Mouse (Mus musculus): ENCODE data around the gene Dbf4. TPM values are rescaled to one million over a fixed set of nuclear protein-coding genes. Genes with fewer than 3 reads are reported as not detected.

The Dbf4 gene
- 39.4 TPM for polyA plus RNA-seq (2021)

- ATAC-seq (peak; percentile 93), DNase-seq (ENCODE audit: low read depth, low spot score) (no peak)
- CTCF ChIA-PET = interaction anchor here (1.1 to 1.3 kb wide), 2 partner anchors 12 to 16 kb away, joined by 3 read pairs; no protein-coding TSS in a partner anchor
- POLR2A ChIA-PET = interaction anchor here (1.2 kb wide), 1 partner anchor 10 kb away, joined by 4 read pairs; no protein-coding TSS in a partner anchor
- H3K27me3 ChIP-seq = no peaks in the 10 kb centered on the region
- TF ChIP-seq CTCF (IDR thresholded peaks at IDR 0.05) = no peak
- in situ Hi-C loops (cut with MboI; ENCODE audit: low pct_unique_long_range_greater_than_20kb) = no loop called here
Measured at GRCm38 (mm10) chr5:8422157-8422931, at the start of gene Dbf4, which contains the start of gene Slc25a40. Gene Dbf4, minus strand, starts transcription at chr5:8422716. Gene Slc25a40, plus strand, starts transcription at chr5:8422850.

DNA sequence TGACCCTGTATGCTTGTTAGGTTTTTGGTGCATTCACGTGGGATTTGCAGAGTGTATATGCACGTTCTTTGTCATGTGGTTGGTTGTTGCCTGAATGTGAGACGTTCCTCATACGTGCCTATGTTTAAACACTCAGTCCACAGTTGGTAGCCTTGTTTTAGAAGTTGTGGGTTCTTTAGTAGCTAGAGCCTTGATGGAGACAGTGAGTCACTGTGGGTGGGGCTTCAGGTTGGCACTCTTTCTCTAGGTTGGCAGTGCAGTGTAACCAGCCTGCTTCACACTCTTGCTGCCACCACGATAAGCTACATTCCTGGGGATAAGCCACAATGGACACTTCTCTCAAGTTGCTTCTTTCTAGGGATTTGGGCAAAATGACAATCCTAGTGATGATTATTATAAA, 34.0 kb upstream of the Dbf4 start:
- TF ChIP-seq CTCF (IDR thresholded peaks at IDR 0.05) = no peak
- CTCF ChIA-PET = no interaction called here
- POLR2A ChIA-PET = no interaction called here
- ATAC-seq (peak; percentile 65), DNase-seq (ENCODE audit: low read depth, low spot score) (no peak)
- in situ Hi-C loops (cut with MboI; ENCODE audit: low pct_unique_long_range_greater_than_20kb) = no loop called here
- no peaks in the 10 kb centered on the region for H3K27me3 ChIP-seq

GRCm38 (mm10) chr5:8455565-8455964, 33.0 kb upstream of the Dbf4 start:
- DNase-seq (ENCODE audit: low read depth, low spot score) (no peak), ATAC-seq (no peak)
- no peaks in the 10 kb centered on the region for H3K27me3 ChIP-seq
- in situ Hi-C loops (cut with MboI; ENCODE audit: low pct_unique_long_range_greater_than_20kb) = no loop called here
- TF ChIP-seq CTCF (IDR thresholded peaks at IDR 0.05) = no peak
- ChIA-PET CTCF (interaction anchor here (1.4 kb wide), 1 partner anchor 10 kb away, joined by 3 read pairs; no protein-coding TSS in a partner anchor), POLR2A (interaction anchor here (1.3 kb wide), 1 partner anchor 11 kb away, joined by 4 read pairs; no protein-coding TSS in a partner anchor)

DNA sequence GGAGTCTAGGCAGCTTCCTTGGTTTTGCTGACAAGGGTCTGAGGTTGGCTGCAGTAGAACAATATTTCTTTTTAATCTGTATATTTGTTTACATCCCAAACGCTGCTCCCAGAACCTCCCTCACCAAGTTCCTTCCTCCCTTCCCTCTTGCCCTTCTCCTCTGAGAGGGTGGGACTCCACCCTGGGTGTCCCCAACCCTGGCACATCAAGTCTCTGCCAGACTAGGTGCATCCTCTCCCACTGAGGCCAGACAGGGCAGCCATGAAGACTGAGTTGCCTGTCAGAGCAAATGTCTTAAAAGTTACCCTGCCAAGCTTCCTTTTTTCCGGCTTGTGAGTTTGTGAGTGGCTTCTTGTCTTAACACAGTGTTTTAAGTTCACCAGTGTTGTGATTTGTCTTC, 16.6 kb upstream of the Dbf4 start:
- ATAC-seq (no peak), DNase-seq (ENCODE audit: low read depth, low spot score) (no peak)
- no peak for TF ChIP-seq CTCF (IDR thresholded peaks at IDR 0.05)
- CTCF ChIA-PET = no interaction called here
- H3K27me3 ChIP-seq = no peaks in the 10 kb centered on the region
- in situ Hi-C loops (cut with MboI; ENCODE audit: low pct_unique_long_range_greater_than_20kb) = no loop called here
- POLR2A ChIA-PET = interaction anchor here (0.6 kb wide), 1 partner anchor 167 kb away, joined by 4 read pairs; no protein-coding TSS in a partner anchor

- POLR2A ChIA-PET = interaction anchor here (0.8 kb wide), 1 partner anchor 36 kb away, joined by 4 read pairs; no protein-coding TSS in a partner anchor
- H3K27me3 ChIP-seq = no peaks in the 10 kb centered on the region
- ATAC-seq (no peak), DNase-seq (ENCODE audit: low read depth, low spot score) (no peak)
- in situ Hi-C loops (cut with MboI; ENCODE audit: low pct_unique_long_range_greater_than_20kb) = no loop called here
- TF ChIP-seq CTCF (IDR thresholded peaks at IDR 0.05) = no peak
- CTCF ChIA-PET = interaction anchor here (1.2 to 3.2 kb wide), 4 partner anchors 8 to 14 kb away, joined by 3 to 10 read pairs (median 4); no protein-coding TSS in a partner anchor
Measured at GRCm38 (mm10) chr5:8437481-8438156, 15.1 kb upstream of the Dbf4 start.

DNA sequence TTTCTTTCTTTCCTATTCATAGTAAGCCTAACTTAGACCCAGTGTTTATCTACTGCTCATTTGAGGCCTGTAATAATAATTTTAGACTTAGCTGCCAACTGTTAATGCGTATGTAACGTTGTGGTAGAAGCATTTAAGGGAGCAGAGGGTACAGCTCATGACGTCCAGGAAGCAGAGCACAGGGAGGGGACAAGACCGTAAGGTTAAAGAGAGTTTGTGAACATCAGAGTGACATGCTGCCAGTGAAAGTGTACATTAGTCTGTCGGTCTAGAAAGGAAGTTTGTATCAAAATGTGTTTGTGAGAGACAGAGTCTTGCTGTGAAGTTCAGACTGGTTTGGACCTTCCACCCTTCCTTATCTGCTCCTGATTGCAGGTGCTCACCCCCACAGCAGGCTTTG, 3.4 kb upstream of the Dbf4 start:
- ChIA-PET CTCF (interaction anchor here (0.8 kb wide), 1 partner anchor 12 kb away, joined by 3 read pairs; no protein-coding TSS in a partner anchor), POLR2A (no interaction called here)
- TF ChIP-seq CTCF (IDR thresholded peaks at IDR 0.05) = no peak
- H3K27me3 ChIP-seq = no peaks in the 10 kb centered on the region
- in situ Hi-C loops (cut with MboI; ENCODE audit: low pct_unique_long_range_greater_than_20kb) = no loop called here
- DNase-seq (ENCODE audit: low read depth, low spot score) (no peak), ATAC-seq (no peak)

- ChIA-PET POLR2A (no interaction called here), CTCF (interaction anchor here (0.9 to 1.4 kb wide), 3 partner anchors 9 to 23 kb away, joined by 3 to 10 read pairs (median 3); no protein-coding TSS in a partner anchor)
- in situ Hi-C loops (cut with MboI; ENCODE audit: low pct_unique_long_range_greater_than_20kb) = no loop called here
- TF ChIP-seq CTCF (IDR thresholded peaks at IDR 0.05) = no peak
- no peaks in the 10 kb centered on the region for H3K27me3 ChIP-seq
- DNase-seq (ENCODE audit: low read depth, low spot score) (no peak), ATAC-seq (no peak)
Measured at GRCm38 (mm10) chr5:8424116-8424515, 1.6 kb upstream of the Dbf4 start.

- H3K27me3 ChIP-seq = no peaks in the 10 kb centered on the region
- in situ Hi-C loops (cut with MboI; ENCODE audit: low pct_unique_long_range_greater_than_20kb) = no loop called here
- ATAC-seq = peak; percentile 48
- no peak for DNase-seq (ENCODE audit: low read depth, low spot score)
- ChIA-PET CTCF (interaction anchor here (0.9 to 1.4 kb wide), 3 partner anchors 8 to 22 kb away, joined by 3 to 10 read pairs (median 3); no protein-coding TSS in a partner anchor), POLR2A (interaction anchor here (1.2 kb wide), 1 partner anchor 11 kb away, joined by 4 read pairs; no protein-coding TSS in a partner anchor)
- no peak for TF ChIP-seq CTCF (IDR thresholded peaks at IDR 0.05)
Measured at GRCm38 (mm10) chr5:8422932-8423928, 714 bp upstream of the Dbf4 start.

DNA sequence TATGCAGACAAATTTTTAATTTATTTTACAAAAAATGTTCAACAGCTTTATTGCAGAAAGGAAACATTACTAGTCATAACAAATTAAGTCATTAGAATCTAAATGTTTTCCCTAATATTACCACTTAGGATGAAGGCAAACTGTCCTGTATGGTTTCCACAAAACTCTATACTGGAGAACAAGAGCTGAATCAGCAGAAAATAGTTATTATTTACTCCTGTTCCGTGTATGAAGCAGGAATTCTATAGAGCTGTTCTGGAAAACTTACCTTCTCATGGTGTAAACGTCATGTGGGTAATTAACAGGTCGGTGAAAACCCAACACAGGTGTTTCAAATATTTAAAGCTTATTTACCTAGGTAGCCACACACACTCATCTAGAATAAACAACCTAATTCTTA, 1.1 kb downstream of the Dbf4 start:
- DNase-seq (ENCODE audit: low read depth, low spot score) (no peak), ATAC-seq (no peak)
- POLR2A ChIA-PET = no interaction called here
- in situ Hi-C loops (cut with MboI; ENCODE audit: low pct_unique_long_range_greater_than_20kb) = no loop called here
- CTCF ChIA-PET = interaction anchor here (1.1 to 1.3 kb wide), 2 partner anchors 11 to 16 kb away, joined by 3 read pairs; no protein-coding TSS in a partner anchor
- no peak for TF ChIP-seq CTCF (IDR thresholded peaks at IDR 0.05)
- no peaks in the 10 kb centered on the region for H3K27me3 ChIP-seq

Data from Patski (cell line).